Mouse (Mus musculus): ENCODE results near the gene Zzz3.

GRCm38 (mm10) chr3:152509268-152509667 is 114.0 kb downstream of the Zzz3 start:
- no peak for TF ChIP-seq CTCF (IDR thresholded peaks at IDR 0.05; ENCODE audit: borderline replicate concordance, insufficient read depth, low read length)
- no peak for TF ChIP-seq POLR2A (IDR thresholded peaks at IDR 0.05; ENCODE audit: low read depth, low read length)
